Mouse (Mus musculus) Patski (cell line): ENCODE measurements around the gene Sun2. TPM values are rescaled to one million over a fixed set of nuclear protein-coding genes. Genes with fewer than 3 reads are reported as not detected.

Experiments used
- ATAC-seq: fragments of 100-300 bp; one replicate; pipeline ENCODE4 v1.8.0; 2021
- CTCF ChIA-PET: fragments of 350-600 bp; sonication (Branson Sonifier 250); formaldehyde crosslinking; loops from one replicate; lab custom pipeline; 2022; ENCODE audit warnings: inconsistent platforms; lab: Charles Lee
- POLR2A ChIA-PET: fragments of 350-600 bp; sonication (Branson Sonifier 250); formaldehyde crosslinking; loops from one replicate; lab custom pipeline; 2022; ENCODE audit warnings: antibody characterized with exemption, inconsistent platforms; lab: Charles Lee
- DNase-seq: peaks from one replicate; pipeline ENCODE4 v3.0.0-alpha.2; 2011; ENCODE audit warnings: low read depth, low spot score
- H3K27me3 ChIP-seq: fragments of 371-371 bp; one replicate; pipeline ENCODE4 v1.5.1; 2021
- CTCF ChIP-seq: fragments of 100-300 bp; IDR thresholded peaks from one replicate; pipeline ENCODE4 v1.5.1; 2021
- in situ Hi-C: fragments of 300-500 bp; cut with MboI; formaldehyde crosslinking; loops from 3 replicates; pipeline ENCODE4 v1.11.1; 2018; ENCODE audit warnings: low pct_unique_long_range_greater_than_20kb, mixed read lengths
- polyA plus RNA-seq: library from polyadenylated mRNA; unstranded; gene quantifications from one replicate; pipeline ENCODE4 v1.2.3, GENCODE M21; 2021

Sun2 gene
- polyA plus RNA-seq, 1 experiment from 2014 or later: 69.6 TPM

GRCm38 (mm10) chr15:79745312-79745711, 3.0 kb upstream of the Sun2 start:
- DNase-seq: no peak
- ChIA-PET POLR2A (no interaction called here), CTCF (no interaction called here)
- TF ChIP-seq CTCF: no peak
- no peaks in the 10 kb centered on the region for H3K27me3 ChIP-seq
- no peak for ATAC-seq
- in situ Hi-C loops: loop anchor here (10.0 kb wide), 1 partner anchor 339 kb away; no protein-coding TSS in a partner anchor

DNA sequence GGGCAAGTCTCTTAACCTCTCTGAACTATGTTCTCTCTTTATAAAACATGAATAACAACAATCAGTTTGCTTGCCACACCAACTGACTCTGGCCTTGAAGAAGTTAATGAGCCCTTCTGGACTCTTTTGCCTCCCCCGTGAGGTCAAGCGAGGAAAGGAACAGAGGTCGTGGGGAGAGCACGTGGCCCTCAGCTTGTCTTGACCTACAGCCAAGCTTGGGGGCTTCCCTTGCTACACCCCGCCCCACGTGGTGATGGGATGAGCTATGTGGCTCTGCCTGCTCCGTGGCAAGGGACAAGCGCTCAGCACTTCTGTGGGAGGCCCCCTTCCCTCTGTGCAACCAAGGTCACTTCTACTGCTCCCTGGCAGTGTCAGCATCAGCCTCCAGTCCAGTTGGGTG, 2.4 kb upstream of the Sun2 start:
- ChIA-PET CTCF (no interaction called here), POLR2A (no interaction called here)
- DNase-seq (no peak), ATAC-seq (no peak)
- in situ Hi-C loops: loop anchor here (10.0 kb wide), 1 partner anchor 340 kb away; no protein-coding TSS in a partner anchor
- H3K27me3 ChIP-seq: no peaks in the 10 kb centered on the region
- TF ChIP-seq CTCF: no peak

- DNase-seq: no peak
- in situ Hi-C loops: loop anchor here (10.0 kb wide), 1 partner anchor 341 kb away; no protein-coding TSS in a partner anchor
- POLR2A ChIA-PET: interaction anchor here (0.6 kb wide), 1 partner anchor 83 kb away, joined by 5 read pairs; no protein-coding TSS in a partner anchor
- CTCF ChIA-PET: no interaction called here
- ATAC-seq: no peak
- no peak for TF ChIP-seq CTCF
- no peaks in the 10 kb centered on the region for H3K27me3 ChIP-seq
Observed at GRCm38 (mm10) chr15:79744001-79744400, 1.7 kb upstream of the Sun2 start.

DNA sequence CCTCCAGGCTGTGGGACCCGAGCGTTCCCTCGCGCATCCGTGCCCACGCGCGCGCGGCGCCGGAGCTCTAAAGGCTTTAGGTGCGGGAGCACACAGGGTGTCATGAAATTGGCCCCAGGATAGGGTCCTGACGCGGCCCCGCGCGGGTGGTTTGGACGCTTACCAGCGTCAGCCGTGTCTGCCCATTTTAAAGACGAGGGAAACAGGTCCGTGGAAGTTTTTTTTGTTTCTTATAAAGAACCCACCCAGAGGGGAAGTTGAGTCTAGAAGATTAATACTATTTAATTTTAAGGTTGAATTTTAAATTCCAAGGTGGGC, 329 bp upstream of the Sun2 start:
- ChIA-PET CTCF (interaction anchor here (1.4 kb wide), 1 partner anchor 11 kb away, joined by 5 read pairs; no protein-coding TSS in a partner anchor), POLR2A (no interaction called here)
- DNase-seq (no peak), ATAC-seq (peak; percentile 15)
- no peaks in the 10 kb centered on the region for H3K27me3 ChIP-seq
- TF ChIP-seq CTCF: no peak
- in situ Hi-C loops: loop anchor here (10.0 kb wide), 1 partner anchor 342 kb away; no protein-coding TSS in a partner anchor

DNA sequence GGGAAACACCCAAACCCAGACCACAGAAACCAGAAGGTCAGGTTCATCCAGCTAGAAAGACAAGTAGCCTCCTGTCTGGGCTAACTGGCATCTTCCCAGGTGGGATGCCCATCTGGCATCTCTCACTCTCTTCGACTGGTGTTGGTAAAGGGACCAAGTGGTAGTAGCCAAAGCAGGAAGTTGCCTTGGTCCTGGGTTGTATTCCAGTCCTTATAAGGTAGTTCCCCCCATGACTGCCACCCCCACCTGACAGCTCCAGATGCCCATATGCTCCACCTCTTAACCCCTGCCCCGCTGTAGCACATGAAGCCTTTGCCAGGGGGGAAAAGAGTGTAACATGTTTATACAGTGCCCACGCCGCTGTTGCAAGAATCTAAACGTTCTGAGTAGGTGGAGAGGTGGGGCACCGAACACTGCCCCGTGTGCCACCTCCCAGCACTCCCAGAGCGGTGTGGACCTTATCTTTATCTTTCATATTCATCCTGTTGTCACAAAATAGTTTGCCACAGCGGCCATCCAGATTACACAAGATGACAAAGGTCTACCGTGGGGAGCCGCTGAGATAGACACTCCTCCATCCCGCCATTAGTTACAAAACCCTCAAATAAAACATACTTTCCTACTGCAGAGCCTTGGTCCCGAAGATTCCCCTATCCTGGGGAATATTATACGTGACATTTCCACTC, 1.0 kb downstream of the Sun2 start:
- ChIA-PET CTCF (no interaction called here), POLR2A (interaction anchor here (1.2 kb wide), 1 partner anchor 61 kb away, joined by 3 read pairs; no protein-coding TSS in a partner anchor)
- DNase-seq (no peak), ATAC-seq (no peak)
- in situ Hi-C loops: loop anchor here (10.0 kb wide), 1 partner anchor 343 kb away; no protein-coding TSS in a partner anchor
- no peak for TF ChIP-seq CTCF
- H3K27me3 ChIP-seq: no peaks in the 10 kb centered on the region

GRCm38 (mm10) chr15:79740739-79741138, 1.6 kb downstream of the Sun2 start:
- CTCF ChIA-PET: interaction anchor here (1.2 kb wide), 1 partner anchor 11 kb away, joined by 3 read pairs; no protein-coding TSS in a partner anchor
- no peak for ATAC-seq

GRCm38 (mm10) chr15:79734311-79734710, 8.0 kb downstream of the Sun2 start:
- CTCF ChIA-PET: interaction anchor here (1.7 kb wide), 1 partner anchor 11 kb away, joined by 8 read pairs; no protein-coding TSS in a partner anchor
- in situ Hi-C loops: no loop called here
- no peak for DNase-seq
- no peak for TF ChIP-seq CTCF
- H3K27me3 ChIP-seq: no peaks in the 10 kb centered on the region
- no peak for ATAC-seq
- POLR2A ChIA-PET: interaction anchor here (2.8 kb wide), 1 partner anchor 9 kb away, joined by 7 read pairs; no protein-coding TSS in a partner anchor

More at GRCm38 (mm10) chr15:79740739-79741138, 1.6 kb downstream of the Sun2 start:
- DNase-seq: no peak
- no peak for TF ChIP-seq CTCF
- in situ Hi-C loops: loop anchor here (10.0 kb wide), 1 partner anchor 344 kb away; no protein-coding TSS in a partner anchor
- H3K27me3 ChIP-seq: no peaks in the 10 kb centered on the region
- POLR2A ChIA-PET: interaction anchor here (1.2 kb wide), 1 partner anchor 62 kb away, joined by 3 read pairs; no protein-coding TSS in a partner anchor

- TF ChIP-seq CTCF: no peak
- ChIA-PET POLR2A (interaction anchor here (2.8 kb wide), 1 partner anchor 8 kb away, joined by 7 read pairs; no protein-coding TSS in a partner anchor), CTCF (no interaction called here)
- H3K27me3 ChIP-seq: no peaks in the 10 kb centered on the region
- no peak for ATAC-seq
- in situ Hi-C loops: no loop called here
- DNase-seq: no peak
Observed at GRCm38 (mm10) chr15:79733640-79734039, 8.7 kb downstream of the Sun2 start.

GRCm38 (mm10) chr15:79733192-79733591, 9.1 kb downstream of the Sun2 start:
- DNase-seq (no peak), ATAC-seq (no peak)
- CTCF ChIA-PET: no interaction called here
- POLR2A ChIA-PET: interaction anchor here (2.8 kb wide), 1 partner anchor 8 kb away, joined by 7 read pairs; no protein-coding TSS in a partner anchor
- no peak for TF ChIP-seq CTCF
- H3K27me3 ChIP-seq: no peaks in the 10 kb centered on the region
- in situ Hi-C loops: no loop called here

- ChIA-PET POLR2A (no interaction called here), CTCF (no interaction called here)
- no peaks in the 10 kb centered on the region for H3K27me3 ChIP-seq
- in situ Hi-C loops: no loop called here
- no peak for TF ChIP-seq CTCF
- no peak for DNase-seq
- ATAC-seq: no peak
Observed at GRCm38 (mm10) chr15:79731554-79731953, 10.8 kb downstream of the Sun2 start.
